Mouse (Mus musculus): ENCODE data around the gene Zfp335.

Gene Zfp335

DNA sequence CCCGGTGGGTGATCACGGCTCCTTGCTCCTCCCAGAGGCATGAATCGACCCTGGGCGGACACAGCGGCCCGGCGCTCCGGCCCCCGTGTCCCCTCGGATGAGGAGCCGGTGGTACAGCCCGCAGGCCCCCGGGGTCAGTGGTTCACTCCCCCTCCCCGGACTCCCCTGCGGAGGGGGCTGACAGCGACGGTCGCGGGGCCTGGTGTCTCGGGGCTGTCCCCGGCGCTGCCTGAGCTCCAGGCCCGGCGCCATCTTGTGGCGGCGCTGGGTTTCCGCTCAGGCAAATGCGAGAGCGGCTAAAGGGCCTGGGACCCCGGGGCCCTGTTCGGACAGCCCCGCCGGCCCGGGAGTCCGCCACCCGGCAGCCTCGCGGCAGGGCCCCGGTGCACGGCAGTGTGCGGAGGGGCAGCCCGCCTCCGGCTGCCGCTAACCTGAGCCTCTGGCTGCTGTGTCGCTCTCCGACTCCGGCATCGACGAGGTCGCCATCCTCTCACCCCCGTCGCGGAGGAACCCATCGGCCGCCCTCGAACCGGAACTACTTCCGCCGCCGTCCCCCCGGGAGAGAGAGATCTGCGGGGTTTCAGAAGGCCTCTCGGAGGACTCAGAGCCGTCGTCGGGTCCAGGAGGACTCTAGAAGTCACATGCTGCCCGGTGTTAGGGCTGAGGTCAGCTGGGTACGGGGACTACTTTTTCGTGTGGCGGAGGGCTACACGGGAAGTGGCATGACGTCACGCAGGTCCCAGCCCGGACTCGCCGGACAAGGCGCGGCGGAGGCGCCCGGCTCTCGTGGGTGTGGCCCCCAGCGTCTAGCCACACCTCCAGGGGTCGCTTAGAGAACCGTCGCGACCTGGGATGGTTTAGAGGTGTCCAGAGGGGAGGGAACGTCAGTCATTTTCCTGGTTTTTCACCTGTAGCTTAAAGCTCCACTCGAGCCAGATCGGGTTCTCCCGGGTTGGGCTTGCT is at the start of gene Zfp335:
TSS of gene Zfp335 (minus strand) at position 672 of the 963 bp plus-strand sequence.
- DNase-seq (ENCODE audit: low spot score) = peak; percentile 88

DNA sequence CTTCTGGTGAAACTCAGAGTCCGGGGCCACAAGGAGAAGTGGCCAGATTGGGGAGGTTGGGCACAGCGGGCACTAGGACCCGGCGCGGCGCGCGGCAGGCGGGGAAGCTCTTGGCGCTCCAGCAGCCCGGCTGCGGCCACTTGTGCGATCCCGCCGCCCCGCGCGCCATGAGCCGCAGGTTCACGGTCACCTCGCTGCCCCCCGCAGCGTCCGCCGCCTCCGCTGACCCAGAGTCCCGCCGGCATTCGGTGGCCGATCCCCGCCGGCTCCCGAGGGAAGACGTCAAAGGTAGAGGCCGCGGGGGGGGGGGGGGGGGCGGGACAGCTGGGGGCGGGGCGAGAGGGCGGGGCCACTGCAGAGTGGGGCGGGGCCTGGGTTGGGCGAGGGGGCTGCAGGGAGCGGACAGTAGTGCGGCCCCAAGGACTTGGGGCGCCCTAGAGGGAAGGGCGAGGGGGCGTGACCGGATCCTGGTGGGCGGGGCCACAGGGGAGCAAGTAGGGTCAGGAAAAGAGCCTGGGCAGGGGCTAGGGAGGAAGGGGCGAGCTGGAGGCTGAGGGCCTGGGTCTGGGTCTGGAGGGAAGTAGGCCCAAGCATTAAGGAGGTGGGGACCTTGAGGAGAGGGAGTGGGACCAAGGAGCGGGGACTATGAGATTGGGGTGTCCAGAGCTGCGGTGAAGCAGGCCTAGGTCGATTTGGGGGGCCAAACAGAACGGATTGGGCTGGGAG is 49.3 kb upstream of the Zfp335 start, which contains the start of gene Slc12a5:
TSS of gene Slc12a5 (plus strand) at position 87 of the 726 bp plus-strand sequence.
- DNase-seq (ENCODE audit: low spot score) = no peak

DNA sequence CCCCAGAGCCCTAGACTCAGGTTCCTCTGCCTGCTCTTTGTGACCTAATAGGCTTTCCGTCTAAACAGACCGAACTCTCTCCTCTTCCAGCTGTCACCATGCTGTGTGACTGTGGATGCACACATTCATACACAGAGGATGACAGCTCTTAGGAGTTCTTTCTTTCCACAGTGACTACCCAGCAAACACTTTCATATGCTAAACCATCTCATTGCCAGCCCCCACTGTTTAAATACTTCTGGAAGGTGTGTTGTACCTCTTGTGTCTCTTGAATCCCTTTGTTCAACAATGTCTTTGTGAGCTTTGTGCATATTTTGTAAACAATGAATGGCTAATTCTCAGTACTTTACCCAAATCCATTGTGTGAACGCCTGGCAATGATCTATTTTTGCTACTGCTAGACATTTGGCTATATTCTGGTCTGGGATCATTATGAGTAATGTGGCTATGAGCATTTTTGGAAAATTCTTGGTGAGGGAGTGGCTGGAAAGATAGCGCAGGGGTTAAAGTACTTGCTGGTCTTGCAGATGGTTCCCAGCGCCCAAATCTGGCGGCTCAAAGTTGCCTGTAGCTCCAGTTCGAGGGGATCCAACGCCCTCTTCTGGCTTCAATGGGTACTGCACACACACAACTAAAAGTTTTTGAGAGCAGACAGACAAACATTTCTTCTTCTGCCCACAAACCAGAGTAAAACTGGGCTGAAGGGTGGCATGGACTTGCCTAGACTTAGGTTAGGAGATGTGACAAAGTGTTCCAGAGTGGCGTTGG is 46.2 kb upstream of the Zfp335 start:
- DNase-seq (ENCODE audit: low spot score) = no peak

DNA sequence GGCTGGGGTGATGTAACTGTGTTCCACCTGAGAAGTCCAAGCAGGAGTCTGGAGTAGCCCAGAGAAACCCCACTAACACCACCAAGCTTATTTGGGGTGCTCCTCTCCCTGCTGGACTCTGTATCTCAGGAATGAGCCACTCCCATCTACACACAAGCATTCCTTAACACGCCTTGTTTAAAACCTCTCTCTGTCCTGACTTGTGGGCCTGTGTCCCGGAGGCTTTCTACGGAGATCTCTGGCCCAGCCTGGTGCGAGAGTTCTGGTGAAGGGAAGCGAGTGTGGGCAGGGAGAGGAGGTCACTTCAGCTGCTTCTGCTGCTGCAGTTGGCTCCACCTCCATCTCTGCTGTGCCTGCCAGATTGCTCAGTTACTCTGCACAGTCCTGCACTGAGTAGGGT is 44.6 kb upstream of the Zfp335 start:
- DNase-seq (ENCODE audit: low spot score) = no peak

DNA sequence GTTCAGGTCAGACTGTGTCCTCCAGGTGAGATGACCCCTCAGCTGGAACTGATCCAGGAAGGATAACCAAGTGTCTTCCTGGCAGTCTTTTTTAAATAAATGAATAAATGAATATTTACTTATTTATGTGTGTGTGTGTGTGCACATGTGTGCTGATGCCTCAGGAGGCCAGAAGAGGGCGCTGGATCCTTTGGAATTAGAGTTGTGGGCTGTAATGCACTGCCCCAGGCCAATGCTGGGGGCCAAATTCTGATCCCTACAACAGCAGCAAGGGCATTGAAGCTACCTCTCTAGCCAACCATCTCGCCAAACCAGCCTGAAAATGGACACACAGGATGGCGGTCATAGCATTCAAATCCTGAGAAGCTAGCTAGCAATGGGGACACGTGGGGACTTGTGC is 44.2 kb upstream of the Zfp335 start:
- DNase-seq (ENCODE audit: low spot score) = no peak

DNA sequence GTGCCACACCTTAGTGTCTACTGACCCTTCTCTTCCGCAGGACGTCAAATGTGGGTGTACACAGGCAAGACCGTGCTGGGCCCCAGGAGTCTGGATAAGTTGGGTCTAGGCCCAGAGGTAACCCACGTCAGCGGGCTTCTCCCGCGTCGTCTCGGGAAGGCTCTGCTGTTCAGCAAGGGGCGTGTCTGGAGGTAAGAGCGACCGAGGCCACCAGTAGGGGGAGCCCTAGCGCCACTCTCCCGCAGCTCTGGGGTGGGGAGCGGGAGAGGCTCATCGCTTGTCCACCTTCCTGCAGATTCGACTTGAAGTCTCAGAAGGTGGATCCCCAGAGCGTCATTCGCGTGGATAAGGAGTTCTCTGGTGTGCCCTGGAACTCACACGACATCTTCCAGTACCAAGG is 41.7 kb upstream of the Zfp335 start:
- peak; percentile 73 for DNase-seq (ENCODE audit: low spot score)

DNA sequence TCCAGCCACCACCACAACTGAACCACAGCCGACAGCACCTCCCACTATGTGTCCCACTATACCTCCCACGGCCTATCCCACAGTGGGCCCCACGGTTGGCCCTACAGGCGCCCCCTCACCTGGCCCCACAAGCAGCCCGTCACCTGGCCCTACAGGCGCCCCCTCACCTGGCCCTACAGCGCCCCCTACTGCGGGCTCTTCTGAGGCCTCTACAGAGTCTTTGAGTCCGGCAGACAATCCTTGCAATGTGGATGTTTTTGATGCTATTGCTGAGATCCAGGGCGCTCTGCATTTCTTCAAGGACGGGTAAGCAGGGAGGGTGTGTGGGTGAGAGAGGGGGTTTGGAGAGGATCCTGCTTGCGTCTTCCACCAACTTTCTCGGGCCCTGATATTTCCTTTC is 40.9 kb upstream of the Zfp335 start:
- DNase-seq (ENCODE audit: low spot score) = no peak

DNA sequence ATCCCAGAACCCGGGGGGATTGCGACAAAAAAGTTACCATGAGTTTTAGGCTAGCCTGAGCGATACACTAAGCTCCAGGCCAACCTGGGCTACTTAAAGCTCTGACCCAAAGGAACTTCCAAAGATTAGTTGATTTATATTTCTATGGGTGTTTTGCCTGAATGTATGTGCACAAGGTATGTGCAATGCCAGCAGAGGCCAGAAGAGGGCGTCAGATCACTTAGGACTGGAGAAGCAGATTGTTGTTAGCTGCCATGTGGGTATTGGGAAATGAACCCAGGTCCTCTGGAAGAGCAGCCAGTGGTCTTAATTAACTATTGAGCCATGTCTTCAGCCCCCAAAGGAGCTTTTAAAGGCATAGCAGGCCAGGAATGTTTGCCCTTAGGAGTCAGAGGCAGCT is 40.2 kb upstream of the Zfp335 start:
- no peak for DNase-seq (ENCODE audit: low spot score)

DNA sequence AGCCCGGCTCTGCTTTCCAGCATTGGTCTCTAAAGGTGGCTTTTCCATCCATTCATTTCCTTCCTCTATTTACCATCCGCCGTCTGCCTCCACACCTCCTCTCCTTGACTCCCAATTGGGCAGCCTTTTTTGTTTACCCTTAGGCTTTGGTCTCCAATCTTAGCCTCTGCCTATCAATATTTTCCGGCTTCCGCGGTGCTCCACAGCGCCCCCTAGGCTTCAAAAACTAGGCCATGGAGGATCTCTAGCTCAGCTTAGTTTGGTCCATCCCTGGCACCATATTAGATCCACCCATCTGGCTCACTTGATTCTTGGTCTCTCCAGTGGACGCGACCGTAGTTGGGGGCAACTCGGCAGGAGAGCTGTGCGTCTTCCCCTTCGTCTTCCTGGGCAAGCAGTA is 38.9 kb upstream of the Zfp335 start:
- DNase-seq (ENCODE audit: low spot score) = peak; percentile 37

DNA sequence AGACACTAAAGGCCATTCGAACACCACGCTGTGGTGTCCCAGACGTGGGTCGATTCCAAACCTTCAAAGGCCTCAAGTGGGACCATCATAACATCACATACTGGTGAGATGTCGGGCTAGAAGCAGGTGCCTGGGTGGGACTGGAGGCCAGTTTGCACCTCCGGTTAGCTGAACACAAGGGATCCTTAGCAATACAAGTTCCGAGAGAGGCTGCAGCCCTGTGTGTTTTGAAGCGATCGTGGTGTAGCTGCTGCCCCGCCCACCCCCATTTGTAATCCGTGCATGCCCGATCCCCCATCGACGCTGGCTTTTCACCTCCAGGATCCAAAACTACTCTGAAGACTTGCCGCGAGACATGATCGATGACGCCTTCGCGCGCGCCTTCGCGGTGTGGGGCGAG is 37.4 kb upstream of the Zfp335 start:
- DNase-seq (ENCODE audit: low spot score) = peak; percentile 28

DNA sequence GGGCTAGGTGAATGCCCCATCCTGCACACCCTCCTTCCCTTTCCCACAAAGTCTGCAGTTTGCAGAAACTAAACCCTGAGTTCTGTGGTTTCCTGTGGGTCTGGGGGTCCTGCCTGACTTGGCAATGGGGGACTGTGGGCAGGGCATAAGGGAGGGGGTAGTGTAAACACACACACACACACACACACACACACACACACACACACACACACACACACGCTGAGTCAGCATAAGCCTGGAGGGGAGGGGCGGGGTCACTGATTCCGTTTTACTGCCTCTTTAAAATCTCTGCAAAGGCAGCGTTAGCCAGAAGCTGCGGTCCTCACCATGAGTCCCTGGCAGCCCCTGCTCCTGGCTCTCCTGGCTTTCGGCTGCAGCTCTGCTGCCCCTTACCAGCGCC is 36.4 kb upstream of the Zfp335 start:
- no peak for DNase-seq (ENCODE audit: low spot score)

DNA sequence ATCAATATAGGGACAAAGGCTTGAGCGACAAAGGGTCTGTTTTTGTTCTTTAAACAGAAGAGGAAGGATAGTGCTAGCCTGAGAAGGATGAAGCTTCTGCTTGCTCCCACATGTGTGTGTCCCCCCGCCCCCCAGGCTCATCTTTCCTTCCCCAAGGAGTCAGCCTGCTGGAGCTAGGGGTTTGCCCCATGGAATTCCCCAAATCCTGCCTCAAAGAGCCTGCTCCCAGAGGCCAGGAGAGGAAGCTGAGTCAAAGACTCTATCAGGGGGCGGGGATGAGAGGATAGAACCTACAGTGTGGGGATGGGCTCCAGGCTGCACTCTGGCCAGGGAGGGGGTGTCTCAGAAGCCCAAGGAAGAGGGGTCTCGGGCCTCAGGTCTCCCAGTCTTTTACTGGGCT is 35.9 kb upstream of the Zfp335 start:
- no peak for DNase-seq (ENCODE audit: low spot score)

DNA sequence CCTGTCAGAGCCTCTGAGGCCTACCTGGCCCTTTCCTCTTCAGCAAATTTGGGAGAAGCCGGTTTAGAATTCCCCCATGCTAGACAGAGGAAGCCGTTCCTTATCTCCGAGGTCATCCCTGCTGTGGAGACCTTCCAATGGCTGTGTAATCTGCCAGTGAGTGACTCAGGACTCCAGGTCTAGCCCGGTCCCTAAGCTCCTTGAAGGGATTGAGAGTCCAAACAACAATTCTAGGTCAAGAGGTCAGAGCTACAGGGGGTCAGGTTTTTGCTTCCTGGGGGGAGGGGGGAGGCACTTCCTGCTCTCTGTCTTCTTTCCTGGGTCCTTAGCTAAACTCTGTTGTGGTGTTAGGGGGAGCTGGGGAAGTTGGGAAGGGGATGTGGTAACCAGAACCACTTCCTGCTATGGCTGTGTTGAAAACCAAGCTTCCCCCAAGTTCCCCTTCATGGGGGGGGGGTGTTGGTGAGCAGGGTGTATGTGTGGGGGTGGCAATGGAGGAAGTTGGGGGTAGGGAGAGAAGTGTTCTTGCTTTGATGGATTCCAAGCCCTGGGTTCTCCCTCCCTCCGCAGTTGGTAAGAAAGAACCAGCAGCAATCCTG is 31.2 kb upstream of the Zfp335 start:
- DNase-seq (ENCODE audit: low spot score) = peak; percentile 76

DNA sequence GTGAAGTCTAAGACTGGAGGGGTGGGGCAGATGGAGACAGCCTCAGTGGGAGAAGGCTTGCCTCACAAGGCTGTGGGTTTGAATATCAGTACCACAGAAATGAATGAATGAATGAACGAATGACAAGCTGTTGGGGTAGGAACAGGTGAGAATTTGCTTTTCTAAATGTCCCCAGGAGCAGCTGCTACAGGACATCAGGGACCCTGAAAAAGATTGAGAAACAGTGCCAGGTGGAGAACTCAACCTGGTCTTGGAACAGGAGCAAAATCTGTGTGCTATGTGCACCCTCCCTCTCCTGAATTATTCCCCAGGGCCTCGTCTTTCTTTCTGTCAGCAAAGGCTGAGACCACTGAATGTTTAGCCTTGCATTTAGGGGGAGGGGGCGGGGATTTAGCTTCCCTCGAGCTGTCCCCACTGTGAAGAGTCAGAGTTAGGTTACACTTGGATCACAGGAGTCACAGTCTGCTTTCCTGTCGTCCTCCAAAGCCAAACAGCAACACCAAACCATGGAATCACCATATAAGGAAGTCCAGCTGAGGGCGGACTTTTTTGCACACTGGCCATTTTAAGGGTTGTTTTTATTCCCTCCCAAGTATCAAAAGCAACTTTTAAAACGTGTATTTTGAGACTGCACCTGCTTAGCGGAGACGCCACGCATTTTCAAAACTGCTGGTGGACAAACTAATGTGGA is 28.7 kb upstream of the Zfp335 start, which contains the start of gene Mmp9:
TSS of gene Mmp9 (plus strand) at position 641 of the 691 bp plus-strand sequence.
- no peak for DNase-seq (ENCODE audit: low spot score)

DNA sequence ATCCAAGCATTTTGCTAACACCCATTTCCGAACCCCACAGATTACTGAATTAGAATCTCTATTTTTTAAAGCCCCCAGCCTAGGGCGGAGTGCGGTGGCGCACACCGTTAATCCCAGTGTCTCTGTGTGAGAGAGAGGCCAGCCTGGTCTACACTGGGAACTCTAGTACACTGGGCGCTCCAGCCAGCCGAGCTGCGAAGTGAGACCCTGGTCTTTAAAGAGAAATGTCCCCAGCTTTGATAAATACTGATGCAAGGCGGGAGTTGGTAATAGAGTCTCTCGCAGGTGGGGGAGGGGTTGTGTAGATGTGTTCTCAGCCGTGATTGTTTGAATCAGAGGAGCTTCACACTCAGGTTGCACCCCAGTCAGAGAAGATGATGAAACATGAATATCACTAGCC is 27.5 kb upstream of the Zfp335 start:
- no peak for DNase-seq (ENCODE audit: low spot score)

DNA sequence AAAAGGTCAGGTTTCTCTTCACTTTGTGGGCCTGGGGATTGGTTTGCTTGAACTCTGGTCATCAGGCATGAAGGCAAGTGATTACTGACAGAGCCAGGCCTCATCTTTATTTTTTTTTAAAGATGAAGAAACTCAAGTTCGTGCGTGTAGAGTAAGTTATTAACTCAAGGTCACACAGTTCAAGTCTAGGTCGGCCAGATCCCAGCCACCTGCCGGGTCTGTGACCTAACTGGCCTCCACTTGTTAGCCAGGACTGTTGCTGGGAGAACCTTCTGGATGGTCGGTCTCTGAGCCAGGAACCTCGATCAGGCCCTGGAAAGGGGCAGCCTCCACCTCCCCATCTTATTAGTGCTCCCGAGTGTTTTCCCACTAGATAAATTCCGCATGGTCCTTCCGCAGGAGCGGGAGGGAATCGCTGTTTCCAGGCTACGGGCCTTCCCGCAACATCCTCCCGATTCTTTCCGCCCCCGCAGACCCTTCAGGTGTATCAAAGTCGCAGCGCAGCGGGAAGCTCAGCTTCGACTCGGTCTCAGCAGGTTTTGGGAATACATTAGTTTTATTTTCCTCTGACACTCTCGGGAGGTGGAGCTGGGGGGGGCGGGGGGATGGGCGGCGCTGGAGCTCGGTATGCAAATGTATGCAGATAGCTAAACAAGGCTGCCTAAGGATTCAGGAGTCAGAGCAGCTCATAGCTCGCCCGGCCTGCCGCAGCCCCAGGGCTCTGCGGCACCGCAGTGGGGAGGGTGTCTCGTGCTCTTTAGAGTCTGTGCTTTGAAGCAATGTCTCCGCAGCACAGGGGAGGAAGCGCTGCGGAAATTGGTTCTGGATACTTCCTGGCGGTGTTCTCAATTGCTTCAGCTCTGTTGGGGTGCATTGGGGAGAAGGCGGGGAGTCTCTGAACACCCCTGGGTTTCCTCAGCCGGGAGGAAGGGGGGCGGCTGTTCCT is 26.9 kb upstream of the Zfp335 start:
- peak; percentile 84 for DNase-seq (ENCODE audit: low spot score)

DNA sequence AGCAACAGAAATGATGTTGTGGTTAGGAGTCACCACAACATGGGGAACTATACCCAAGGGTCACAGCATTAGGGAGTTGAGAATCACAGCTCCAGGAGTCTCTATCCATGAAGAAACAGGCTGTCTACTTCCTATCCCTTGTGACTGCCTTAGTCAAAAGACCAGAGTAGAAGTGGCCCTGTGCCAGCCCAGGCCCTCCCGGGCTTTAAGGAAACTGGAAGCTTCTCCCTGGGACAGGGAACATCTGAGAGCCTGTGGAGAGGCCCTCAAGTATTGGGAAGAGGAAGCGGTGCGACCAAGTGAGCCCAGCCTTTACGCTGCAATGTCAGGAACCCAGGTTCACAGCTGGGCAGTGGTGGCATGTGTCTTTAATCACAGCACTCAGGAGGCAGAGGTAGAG is 24.4 kb upstream of the Zfp335 start:
- no peak for DNase-seq (ENCODE audit: low spot score)

DNA sequence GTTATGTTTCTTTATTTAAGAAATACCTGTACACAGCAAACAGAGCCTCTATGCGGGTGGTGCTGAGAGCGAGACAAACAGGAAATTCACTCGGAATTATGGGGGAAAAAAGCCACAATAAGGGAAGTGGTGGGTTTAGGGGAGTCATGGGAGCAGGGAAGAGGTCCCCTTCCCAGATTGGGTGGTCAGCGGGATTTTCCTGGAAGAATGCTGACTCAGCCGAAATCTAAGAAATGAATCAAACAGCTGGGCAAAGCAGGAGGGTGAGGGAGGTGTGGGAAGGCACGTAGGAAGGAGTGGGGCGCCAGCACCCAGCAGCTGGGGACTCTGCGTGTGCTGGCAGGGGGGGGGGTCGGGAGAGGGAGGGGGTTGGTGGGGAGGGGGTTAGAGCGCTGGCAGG is 22.0 kb upstream of the Zfp335 start:
- no peak for DNase-seq (ENCODE audit: low spot score)

DNA sequence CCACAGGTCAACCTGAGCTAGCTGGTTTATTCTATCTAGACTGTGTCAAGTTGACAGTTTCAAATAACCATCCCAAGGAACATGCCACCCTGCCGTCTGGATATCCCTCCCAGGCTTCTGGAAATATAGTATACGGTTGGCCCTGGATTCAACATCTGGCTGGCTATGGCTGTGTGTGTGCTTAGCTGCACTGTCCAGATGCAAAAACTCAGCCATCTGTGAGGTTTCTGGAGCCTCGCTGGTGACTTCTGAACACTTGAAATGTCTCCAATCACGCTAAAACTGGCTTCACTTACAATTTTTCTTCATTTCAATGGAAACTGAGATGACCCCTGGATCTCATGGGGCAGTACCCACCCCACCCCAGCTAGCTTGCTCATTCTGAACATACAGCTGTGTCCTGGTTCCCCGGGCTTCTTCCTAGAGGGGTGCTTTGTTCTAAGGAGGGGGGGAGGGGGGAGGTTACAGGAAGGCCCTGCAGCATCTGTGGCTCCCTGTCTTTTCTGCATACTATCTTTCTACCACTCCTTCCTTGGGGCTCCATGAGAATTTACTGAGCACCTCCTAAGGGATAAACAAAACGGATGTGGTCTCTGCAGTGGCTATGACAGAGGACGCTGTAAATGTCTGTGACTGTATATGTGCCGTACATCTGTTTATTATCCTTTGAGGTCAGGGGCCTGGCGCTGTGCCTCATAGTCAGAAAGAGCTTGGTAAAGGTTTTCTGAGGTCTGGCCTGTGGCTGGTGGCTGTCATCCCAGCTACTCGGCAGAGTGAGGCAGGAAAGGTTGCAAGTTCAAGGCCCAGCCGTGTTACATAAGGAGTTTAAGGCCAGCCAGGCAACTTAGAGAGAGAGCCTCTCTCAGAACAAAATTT is 19.4 kb upstream of the Zfp335 start:
- no peak for DNase-seq (ENCODE audit: low spot score)

Data from T-cell, adult 2 months (primary cell).